Mouse (Mus musculus) Muller cell, postnatal 12 days (primary cell): ENCODE data around the gene Adipor1.

Experiments used
- DNase-seq: peaks from one replicate; pipeline ENCODE4 v3.0.0-alpha.2; 2015; ENCODE audit errors: inconsistent ontology term

Gene Adipor1

DNA sequence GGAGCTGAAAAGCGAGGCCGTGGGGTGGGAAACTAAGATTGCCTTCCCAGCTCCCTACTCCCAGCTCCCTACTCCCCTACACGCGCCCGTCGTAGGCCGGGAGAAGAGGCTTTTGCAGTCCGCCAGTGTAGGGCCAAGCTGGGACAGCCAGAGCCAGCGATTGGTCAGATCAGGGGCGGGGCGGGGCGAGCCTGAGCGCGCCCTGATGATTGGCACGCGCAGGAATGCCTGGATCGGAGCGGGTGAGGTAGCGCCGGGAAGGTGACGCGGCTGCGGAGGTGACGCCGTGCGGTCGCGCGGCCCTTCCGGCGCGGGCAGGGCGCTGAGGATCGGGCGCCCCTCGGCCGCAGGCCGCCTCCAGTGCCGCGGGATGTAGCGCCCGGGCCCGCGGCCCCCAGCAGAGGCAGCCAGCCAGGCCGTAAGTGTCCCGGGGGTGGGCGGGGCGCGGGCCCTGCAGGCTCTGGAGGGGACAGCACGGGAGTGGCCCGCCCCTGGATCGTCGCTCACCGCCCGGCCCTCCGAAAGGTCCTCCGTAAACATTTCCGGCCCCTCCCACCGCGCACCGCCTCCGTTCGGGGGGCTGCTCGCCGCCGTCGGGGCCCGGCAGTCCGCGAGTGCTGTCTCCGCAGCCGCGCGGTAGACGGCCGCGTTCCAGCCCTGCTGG is at the start of gene Adipor1:
Gene Adipor1, plus strand, starts transcription at position 211 of the 664 bp plus-strand sequence.
- DNase-seq = peak; percentile 99

DNA sequence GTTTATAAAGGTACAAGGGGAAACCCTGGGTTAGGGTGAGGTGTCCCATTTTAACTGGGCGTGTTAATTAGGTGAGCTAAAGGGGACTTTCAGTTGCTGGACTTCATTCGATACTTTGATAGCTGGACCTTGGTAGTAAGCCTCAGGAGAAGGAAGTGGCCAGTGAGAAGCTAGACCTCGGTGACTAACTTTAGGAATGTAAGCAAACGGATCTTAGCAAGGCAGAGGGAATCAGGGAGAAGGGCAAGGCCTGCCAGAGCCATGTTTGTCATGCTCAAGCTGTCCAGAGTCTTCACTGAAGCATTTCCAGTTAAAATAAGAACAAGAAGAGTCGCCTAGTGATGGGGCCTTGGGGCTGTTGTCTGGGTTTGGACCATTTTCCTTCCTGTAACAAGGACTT is 49.7 kb upstream of the Adipor1 start:
- no peak for DNase-seq

DNA sequence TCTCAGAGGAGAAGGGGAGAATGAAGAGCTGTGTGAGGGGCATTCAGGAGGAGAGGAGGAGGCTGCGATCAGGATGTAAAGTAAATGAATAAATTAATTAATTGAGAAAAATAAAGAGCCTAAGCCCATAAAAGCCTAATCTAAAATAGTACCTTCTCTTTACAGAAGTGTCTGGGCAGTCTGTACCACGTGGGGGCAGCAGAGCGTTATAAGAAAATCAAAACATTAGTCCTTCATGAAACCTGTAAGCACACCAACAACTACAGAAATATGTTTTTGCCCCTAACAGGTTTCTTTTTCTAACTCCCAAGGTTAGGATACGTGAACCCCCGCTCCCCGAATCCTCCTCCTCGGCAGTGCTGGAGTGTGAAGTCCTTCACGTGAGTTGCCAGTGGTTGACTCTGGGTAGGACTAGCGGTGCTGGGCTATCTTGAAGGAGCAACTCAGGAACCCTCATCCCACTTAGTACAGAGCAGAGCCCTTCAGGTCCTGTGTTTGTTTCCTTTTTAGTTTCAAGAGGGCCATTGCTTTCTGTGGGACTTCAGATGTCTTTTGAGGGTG is 46.3 kb upstream of the Adipor1 start:
- peak; percentile 27 for DNase-seq

DNA sequence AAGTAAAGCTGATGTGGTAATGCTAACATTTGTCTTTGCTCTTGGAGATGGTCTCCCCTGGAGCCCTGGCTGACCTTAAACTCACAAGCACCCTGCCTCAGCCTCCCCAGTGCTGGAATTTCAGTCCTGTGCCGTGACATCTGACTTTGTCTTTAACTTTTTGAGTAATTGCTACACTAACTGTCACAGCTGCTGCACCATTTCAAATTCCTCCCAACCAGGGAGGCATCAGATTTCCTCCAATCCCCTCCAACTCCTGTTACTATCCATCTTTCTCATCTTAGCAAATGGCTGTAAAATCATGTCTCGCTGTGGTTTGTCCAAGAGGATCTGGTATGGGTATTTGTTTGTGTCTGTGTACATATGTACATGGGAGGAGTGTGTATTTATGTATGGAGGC is 41.1 kb upstream of the Adipor1 start:
- no peak for DNase-seq

DNA sequence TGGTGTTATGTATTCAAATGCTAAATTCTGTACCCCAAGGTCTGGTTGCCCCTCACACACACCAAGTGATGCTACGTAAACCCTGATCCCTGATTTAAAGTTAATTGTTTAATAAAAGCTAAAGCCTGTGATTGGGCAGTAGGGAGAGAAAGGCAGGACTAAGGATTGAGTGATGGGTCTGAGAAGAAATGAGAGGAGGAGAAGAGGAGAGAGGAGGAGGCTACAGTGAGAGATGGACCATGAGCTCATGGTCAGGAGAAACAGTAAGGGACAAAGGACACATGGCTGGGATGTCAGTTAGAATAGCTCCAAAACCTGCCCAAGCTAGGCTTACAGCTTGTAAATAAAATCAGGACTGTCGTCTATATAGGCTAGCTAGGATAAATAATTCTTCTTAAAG is 34.1 kb upstream of the Adipor1 start:
- no peak for DNase-seq

DNA sequence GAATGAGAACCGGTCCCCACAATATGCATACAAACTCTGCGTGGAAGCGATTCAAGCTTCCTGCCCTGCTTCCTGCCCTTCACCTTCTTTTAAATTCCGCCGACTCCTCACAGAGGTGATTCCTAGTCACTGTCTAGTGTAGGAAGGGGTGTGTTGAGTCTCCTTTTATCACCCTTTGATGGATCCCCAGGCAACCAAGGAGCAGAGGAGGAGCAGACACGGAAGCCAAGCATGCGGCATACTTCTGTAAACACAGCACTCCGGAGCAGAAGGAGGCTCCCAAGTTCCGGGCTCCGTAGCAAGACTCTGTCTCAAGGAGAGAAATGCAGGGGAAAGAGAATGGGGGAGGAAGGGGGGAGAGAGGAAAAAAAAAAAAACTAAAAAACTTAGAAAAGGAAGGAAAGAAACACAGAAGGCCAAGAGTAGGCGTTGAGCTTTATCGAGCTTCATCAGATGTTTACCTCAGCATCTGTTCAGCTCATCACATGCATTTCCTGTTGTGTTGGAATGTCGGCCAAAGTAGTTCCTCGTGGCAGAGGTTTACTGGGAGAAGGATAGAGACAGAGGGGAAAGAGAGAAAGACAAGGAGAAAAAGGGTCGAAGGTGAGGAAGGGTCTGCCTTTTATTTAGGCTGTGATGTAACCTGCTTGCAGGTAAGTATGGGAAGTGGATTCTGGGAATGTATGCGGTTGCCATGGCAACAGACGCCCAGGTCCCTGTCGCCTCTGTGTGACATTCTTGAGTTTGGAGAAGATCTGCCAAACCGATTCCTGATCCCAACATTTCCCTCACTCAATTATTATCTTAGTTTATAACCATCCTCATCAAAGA is 33.2 kb upstream of the Adipor1 start:
- DNase-seq = peak; percentile 24

DNA sequence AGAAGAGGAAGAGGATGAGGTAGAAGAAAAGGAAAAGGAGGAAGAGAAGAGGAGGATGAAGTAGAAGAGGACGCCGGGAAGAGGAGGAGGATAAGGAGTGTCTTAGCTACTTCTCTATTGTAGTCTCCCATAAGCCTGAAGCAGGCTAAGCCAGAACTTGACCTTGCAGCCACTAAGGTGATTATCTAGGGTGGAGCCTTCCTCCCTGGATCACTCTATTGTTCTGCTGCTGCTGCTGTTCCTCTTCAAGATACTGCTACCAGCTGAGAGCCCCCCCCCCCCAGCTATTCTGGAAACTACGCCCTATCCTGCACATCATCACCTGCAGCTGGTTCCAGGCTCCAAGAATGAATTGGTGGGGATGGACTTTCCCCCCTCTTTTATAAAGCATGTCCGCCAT is 30.6 kb upstream of the Adipor1 start:
- DNase-seq = no peak

DNA sequence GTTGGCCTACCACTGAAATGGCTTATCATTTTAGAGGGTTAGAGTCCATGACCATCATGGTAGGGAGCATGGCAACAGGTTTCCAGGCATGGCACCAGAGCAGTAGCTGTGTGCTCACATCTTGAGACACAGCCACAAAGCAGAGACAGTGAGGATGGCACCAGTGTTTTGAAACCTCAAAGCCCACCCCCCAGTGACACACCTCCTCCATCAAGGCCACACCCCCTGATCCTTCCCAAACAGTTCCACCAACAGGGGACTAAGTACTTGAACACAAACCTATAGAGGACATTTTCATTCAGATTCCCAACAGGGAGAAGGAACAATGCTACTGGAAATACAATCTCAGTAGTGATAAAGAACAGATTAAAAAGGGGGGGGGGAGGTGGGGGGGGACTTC is 30.0 kb upstream of the Adipor1 start:
- DNase-seq = no peak

DNA sequence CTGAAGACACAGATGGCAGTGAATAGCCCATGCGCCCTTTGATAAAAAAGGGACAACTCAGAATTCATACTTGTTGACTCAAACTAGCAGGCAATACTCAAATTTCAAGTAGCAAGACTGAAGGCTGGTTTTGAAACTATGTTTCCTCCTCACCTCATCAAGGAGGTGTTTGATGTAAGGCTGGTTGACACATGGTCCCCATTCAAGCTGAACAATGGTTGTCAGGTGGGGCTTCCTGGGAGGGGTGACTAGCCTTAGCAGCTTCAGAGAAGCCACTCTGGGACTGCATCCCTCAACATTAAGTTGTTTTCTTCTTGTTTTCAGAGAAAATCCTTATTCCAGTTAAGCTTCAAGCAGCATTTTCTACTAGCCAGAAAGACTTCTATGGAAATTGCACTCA is 29.5 kb upstream of the Adipor1 start, which contains the start of gene 4933406M09Rik:
Gene 4933406M09Rik, plus strand, starts transcription at position 275 of the 400 bp plus-strand sequence.
- DNase-seq = no peak

DNA sequence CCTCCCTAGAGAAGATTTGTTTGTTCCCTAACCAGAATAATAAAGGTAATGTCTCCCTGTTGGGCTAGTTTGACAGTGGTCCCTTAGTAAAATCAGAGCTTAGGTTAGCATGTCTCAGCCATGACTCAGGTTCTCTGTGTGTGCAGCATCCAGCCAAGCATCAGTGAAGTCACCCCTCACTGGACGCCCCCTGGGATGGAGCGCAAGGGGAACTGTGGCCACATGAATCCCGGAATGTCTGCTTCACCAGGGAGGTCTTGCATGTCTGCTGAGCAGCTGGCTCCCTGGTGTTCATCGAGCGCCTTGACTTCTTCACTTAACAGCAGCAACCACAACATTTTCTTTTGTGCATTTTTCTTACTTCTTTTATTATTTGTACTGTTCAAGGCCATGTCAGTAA is 21.4 kb upstream of the Adipor1 start:
- no peak for DNase-seq

DNA sequence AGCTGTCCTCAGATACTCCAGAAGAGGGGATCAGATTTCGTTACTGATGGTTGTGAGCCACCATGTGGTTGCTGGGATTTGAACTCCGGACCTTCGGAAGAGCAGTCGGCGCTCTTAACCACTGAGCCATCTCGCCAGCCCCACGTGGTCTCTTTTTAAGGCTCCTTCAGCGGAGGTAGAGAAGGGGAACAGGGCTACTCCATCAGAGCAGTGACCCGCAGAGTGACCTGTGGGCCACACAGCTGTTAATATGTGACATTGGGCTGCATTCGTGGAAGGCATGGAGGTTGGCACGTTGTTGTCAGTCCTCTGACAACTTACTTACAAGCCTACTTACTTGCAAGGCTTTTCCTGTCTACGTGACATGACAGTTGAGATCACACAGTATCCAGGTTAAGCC is 17.0 kb upstream of the Adipor1 start:
- DNase-seq = no peak

DNA sequence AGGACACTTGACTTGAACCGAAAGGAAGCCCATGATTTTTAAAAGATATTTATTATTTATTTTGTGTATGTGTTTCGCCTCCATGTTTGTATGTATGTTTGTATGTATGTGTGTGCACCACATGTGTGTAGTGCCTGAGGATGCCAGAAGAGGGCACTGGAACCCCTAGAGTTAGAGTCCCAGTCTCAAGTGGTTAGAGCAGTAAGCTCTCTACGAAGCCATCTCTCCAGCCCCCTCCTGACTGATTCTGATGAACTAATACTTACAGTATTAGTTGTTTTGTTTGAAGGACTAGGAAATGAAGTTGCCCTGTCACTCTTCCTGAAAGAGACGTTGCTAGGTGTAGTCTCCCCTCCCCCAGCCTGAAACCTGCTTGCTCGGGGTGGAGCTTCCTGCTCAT is 15.4 kb upstream of the Adipor1 start:
- no peak for DNase-seq

DNA sequence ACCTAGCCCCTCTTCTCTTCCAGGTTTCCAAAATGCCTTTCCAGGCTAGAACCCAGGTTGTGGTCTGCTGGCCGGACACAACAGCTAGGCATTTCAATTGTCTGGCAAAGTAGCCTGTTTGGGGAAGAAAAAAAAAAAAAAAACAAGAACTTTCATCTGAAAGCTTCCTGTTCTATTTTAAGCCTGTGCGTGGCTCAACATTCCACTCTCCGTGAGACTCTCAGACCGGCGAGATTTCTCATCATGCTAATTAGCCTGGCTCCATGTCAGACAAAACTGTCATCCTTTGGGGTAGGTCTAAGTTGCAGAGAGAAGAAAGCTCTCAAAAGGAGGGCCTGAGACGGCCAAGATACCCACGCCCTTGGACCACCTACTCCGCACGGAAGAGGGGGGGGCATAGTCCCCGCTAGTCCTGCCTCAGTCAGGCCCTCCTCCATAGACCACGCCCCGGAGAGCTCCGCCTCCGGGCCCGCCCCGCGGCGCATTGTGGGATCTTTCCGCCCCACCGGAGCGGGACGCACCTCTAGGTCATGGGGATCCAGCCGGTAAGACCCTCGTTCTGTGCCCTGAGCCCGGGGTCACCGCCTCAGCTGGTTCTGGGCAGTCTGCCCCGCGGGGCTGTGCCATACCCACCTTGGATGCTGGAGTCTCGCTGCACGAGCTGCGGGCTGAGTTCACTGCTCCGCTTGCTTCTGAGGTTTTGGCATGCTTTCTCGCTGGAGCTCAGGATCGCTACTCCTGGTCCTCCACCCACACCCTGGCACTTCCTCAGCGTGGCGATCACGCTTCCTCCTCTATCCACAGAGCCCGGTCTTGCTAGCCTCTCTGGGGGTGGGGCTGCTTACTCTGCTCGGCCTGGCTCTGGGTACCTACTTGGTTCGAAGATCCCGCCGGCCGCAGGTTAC is 9.4 kb upstream of the Adipor1 start, which contains the start of gene Cyb5r1:
Gene Cyb5r1, plus strand, starts transcription at position 51 of the 905 bp plus-strand sequence.
- peak; percentile 93 for DNase-seq

DNA sequence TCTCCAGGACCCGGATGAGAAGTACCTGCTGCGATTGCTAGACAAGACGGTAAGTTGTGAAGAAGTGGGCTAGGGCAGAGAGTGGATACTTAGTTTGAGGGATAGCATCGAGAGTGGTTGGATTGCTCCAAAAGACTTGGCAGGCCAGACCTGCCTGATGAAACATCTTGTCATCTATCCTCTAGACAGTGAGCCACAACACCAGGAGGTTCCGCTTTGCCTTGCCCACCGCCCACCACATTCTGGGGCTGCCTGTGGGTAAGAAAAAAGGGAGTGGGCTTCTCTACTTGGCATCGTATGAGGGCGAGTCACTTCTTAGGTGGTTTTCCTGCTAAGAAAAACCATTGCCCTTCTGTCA is 8.8 kb upstream of the Adipor1 start:
- DNase-seq = peak; percentile 70

DNA sequence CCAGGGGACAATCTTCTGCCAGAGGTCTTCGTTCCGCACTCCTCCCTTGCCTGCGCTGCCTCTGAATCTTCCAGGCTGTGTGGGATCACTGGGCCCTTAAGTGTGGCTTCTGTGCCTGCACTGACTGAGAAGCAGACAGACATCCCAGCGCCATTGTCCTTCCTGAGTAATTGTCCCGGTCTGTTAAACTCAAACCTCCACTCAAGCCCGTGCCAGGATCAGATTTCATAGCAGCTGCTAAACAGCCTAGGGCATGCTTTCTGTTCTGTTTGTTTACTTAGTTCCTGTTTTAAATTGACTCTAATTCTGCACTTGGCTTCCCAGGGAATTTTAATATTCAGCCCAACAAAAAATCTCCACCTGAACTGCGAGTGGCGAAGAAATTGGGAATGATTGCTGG is 7.1 kb upstream of the Adipor1 start:
- no peak for DNase-seq

DNA sequence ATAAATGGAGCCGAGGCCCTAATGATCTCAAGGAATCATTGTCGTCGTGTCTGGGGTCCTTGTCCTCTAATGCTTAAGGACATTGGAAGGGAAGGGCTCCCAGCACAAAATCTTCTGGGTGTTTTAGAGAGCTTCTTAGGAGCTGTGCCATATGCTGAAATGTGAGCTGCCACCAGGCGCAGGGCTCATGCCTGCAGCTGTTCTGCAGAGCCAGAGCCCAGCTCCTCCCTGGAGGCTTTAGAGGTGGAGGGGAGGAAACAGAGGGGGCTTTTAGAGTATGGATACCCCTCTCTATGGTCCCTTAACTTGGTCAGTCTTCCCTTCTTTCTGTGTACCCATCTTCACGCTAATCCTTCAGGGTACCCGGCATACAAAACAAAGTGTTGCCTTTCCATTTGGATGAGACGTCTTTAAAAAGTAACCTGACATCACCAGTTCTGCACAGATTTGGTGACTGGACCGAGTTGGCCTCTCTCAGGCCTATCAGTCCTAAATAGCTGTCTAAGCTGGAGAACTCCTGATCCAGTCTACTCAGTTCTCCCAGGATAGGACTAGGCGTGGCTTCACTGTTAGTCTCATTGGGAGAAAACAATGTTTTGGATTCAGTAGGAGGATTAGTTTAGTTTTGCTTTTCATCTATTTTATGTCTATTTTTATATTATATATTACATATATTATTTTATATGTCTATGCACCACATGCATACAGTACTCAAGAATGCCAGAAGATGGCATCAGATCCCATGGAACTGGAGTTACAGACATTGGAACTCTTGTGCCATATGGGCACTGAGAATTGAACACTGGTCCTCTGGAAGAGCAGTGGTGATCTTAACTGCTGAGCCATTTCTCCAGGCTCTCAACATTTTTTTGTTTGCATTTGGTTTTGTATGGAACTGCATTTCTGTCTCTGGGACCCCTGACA is 3.2 kb upstream of the Adipor1 start:
- DNase-seq = no peak

DNA sequence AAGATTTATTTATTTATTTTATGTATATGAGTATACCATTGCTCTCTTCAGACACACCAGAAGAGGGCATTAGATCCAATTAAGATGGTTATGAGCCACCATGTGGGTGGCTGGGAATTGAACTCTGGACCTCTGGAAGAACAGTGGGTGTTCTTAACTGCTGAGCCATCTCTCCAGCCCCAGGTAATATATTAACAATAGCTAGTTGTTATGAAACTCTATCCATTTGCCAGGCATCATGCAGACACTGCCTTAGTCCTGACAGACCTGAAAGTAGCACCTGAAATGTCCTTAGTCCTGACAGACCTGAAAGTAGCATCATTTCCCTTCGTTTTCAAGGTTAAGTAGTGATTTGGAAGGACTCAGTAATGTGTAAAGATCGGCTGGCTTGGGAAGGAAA is 1.1 kb upstream of the Adipor1 start:
- no peak for DNase-seq

DNA sequence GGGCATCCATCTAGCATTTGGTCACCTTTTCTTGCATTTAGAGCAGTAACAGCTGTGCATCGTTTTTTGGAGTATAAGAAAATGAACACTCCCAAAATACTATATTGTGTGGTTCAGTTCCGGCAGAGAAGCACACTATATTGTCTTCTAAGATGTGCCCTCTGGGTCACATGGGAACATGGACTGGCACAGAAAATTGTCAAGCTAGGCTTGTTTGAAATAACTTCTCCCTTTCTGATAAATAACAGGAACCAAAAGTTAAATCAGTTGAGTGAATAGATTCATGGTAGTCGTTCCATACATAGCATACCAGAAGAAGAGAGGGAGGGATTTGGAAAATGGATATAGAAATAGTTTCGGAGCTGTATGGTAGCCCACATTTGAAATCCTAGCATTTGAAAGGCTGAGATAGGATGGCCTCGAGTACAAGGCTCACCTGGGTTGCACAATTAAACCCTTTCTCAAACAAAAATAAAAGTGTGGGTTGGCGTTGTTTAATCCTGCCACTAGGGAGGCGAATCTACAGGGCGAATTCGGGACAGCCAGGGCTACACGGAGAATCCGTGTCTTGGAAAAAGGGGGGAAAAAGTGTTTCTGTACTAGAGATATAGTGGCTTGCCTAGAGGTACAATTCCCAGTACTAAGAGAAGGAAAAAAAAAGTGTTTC is 544 bp upstream of the Adipor1 start:
- DNase-seq = no peak

DNA sequence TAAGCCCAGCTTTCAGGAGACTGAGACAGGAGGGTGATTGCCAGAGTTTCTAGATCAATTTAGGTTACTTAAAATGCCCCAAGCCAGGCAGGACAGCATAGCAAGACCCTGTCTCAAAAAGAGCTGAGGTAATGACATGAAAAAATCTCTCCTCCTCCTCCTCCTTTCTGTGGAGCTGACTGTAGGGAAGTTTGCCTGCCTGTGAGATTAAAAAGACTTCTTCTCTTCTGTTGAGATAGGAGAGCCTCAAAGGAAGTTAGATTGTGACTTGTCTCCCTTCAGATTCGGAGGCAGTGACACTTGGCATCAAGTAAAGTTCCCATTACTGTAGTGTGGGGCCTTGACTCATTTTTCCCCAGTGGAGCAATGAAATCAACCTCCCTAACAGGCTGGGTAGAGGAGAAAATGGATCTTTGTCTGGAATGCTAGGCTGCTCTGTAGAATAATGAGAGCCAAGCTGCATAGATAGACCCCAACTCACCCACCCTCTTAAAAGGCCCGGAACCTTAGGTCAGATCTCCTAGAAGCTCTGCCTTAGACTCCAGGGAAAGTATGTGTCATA is 3.3 kb downstream of the Adipor1 start:
- peak; percentile 30 for DNase-seq

DNA sequence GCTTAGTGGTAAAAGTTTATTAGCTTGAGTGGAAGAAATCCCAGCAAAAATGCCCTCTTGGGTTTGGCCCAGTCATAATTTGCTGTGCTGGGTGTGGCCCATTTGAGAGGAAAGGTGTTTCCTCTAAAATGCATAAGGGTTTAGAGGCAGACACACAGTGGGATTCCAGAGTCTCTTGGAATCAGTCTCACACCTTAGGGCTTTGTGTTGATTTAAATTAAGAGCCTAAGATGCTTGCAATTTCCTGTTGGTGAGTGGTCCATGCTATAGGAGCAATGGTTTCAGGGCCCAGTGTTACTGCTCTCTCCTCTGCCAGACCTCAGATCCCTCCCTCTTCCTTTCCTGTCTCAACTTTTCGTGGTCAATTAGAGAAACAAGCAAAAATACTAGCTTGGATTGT is 4.0 kb downstream of the Adipor1 start:
- no peak for DNase-seq
